In genomic region chr6:29985986-29986385, GRCm38 (mm10) we compare ENCODE assay signal across 8 mouse cellular contexts.
A peak's percentile ranks its signal among the peaks of the same experiment; 100 is the strongest.
DNase-seq lines count a peak whose midpoint lies in the region; ATAC-seq and TF ChIP-seq lines count a peak whose summit lies in the region.

No protein-coding gene starts in this region.

- no peak for ATAC-seq in hindbrain, postnatal 0 days

- no peak overlapping the region for H3K27ac ChIP-seq in heart, embryonic 10.5 days
- no peak overlapping the region for H3K27ac ChIP-seq in hindbrain, postnatal 0 days
- H3K27ac ChIP-seq in macrophage, result no peak overlapping the region

- WGBS in heart, embryonic 10.5 days, result 41% methylated on average over 6 of the region's 6 CpGs
- WGBS in hindbrain, postnatal 0 days, result 47% methylated on average over 6 of the region's 6 CpGs
- WGBS in macrophage (ENCODE audit: missing documents), result 39% methylated on average over 6 of the region's 6 CpGs

- H3K4me3 ChIP-seq in heart, embryonic 10.5 days, result peak overlapping the region; percentile 67
- H3K4me3 ChIP-seq in hindbrain, postnatal 0 days (ENCODE audit: low read length), result peak overlapping the region; percentile 46; the same call in 1 of the 2 replicates
- peak overlapping the region; percentile 39; the same call in 1 of the 2 replicates for H3K4me3 ChIP-seq in macrophage (ENCODE audit: inconsistent target)

- H3K27me3 ChIP-seq in heart, embryonic 10.5 days (ENCODE audit: insufficient read depth, poor library complexity, severe bottlenecking), result peaks cover 16% of the 10 kb centered on the region; the same call in 1 of the 2 replicates
- H3K27me3 ChIP-seq in hindbrain, postnatal 0 days (ENCODE audit: insufficient read depth, low read length), result no peaks in the 10 kb centered on the region

- H3K79me2 ChIP-seq in macrophage (ENCODE audit: inconsistent target), result no peaks in the 10 kb centered on the region

- no peaks in the 10 kb centered on the region for H3K9me3 ChIP-seq in heart, embryonic 10.5 days
- no peaks in the 10 kb centered on the region for H3K9me3 ChIP-seq in hindbrain, postnatal 0 days (ENCODE audit: low read length)

- no peak for DNase-seq in heart, embryonic 10.5 days (ENCODE audit: low spot score)
- no peak for DNase-seq in heart, adult 9 months (ENCODE audit: low spot score in 2 of 2)
- DNase-seq in adipocyte (ENCODE audit: low spot score), result peak; percentile 54
- no peak for DNase-seq in hindbrain, postnatal 0 days (ENCODE audit: low spot score)
- DNase-seq in spleen, postnatal 4 days (ENCODE audit: low spot score in 2 of 2), result no peak
- no peak for DNase-seq in left cerebral cortex, postnatal 10 days (ENCODE audit: extremely low spot score in 1 of 2, low spot score in 2 of 2)
- DNase-seq in layer of hippocampus, adult 9-10 months (ENCODE audit: low spot score), result no peak

- no peaks in the 10 kb centered on the region for H3K36me3 ChIP-seq in heart, embryonic 10.5 days
- H3K36me3 ChIP-seq in hindbrain, postnatal 0 days (ENCODE audit: insufficient read depth, low read length), result no peaks in the 10 kb centered on the region
- H3K36me3 ChIP-seq in macrophage (ENCODE audit: inconsistent target), result no peaks in the 10 kb centered on the region

- H3K4me1 ChIP-seq in heart, embryonic 10.5 days, result no peaks in the 10 kb centered on the region
- H3K4me1 ChIP-seq in hindbrain, postnatal 0 days (ENCODE audit: insufficient read depth, low read length), result no peaks in the 10 kb centered on the region

- no peak for TF ChIP-seq CTCF in hindbrain, postnatal 0 days (IDR thresholded peaks at IDR 0.05; ENCODE audit: low read depth)

- intact Hi-C loops in left cerebral cortex, postnatal 10 days (cut with DNase I), result no loop called here

- H3K9ac ChIP-seq in hindbrain, postnatal 0 days (replicated peaks; ENCODE audit: low read length), result no peak overlapping the region

- H3K4me2 ChIP-seq in hindbrain, postnatal 0 days (ENCODE audit: low read depth, low read length), result peak overlapping the region; percentile 81
